Mouse (Mus musculus) cortical plate, adult 2 months (tissue): ENCODE measurements around the gene Selenow.

ENCODE experiments used
- CTCF ChIP-seq: fragments of 200-500 bp; IDR thresholded peaks from 2 replicates; pipeline ENCODE4 v1.5.1; 2011; ENCODE audit warnings: mild to moderate bottlenecking, control low read depth, low read length; ENCODE audit not compliant: insufficient read depth; ENCODE audit errors: extremely low read depth
- POLR2A ChIP-seq: fragments of 200-500 bp; IDR thresholded peaks from 2 replicates; pipeline ENCODE4 v1.6.1; 2011; ENCODE audit warnings: mild to moderate bottlenecking, low read length, control low read depth; ENCODE audit not compliant: insufficient read depth; ENCODE audit errors: extremely low read depth

- TF ChIP-seq POLR2A (no peak), CTCF (peak; percentile 58)
Observed at GRCm38 (mm10) chr7:15967312-15967711, 45.1 kb upstream of the Selenow start, which contains the start of gene Ehd2.
